Mouse (Mus musculus) bone marrow macrophage, adult 2 months (primary cell): ENCODE data around the gene Mdfi.

ENCODE experiments used
- CTCF ChIP-seq: IDR thresholded peaks from 2 replicates; pipeline ENCODE4 v1.5.1; 2012; ENCODE audit warnings: low read depth, mild to moderate bottlenecking, low read length, moderate library complexity
- POLR2A ChIP-seq: IDR thresholded peaks from 2 replicates; pipeline ENCODE4 v1.6.1; 2012; ENCODE audit warnings: mild to moderate bottlenecking, low read depth, low read length, borderline replicate concordance

GRCm38 (mm10) chr17:47797383-47797782, 37.1 kb downstream of the Mdfi start:
- TF ChIP-seq CTCF (no peak), POLR2A (no peak)
